Mouse (Mus musculus) gastrocnemius, postnatal 25 days (tissue): ENCODE data around the gene Fam214b. TPM values are rescaled to one million over a fixed set of nuclear protein-coding genes. Genes with fewer than 3 reads are reported as not detected.

Experiments used
- DNase-seq: peaks from one replicate; pipeline ENCODE4 v3.0.0; 2022
- total RNA-seq, 2 experiments: library from RNA; stranded (reverse); gene quantifications; 1 replicate in 1 of 2; 2 replicates in 1 of 2; pipeline ENCODE4 v1.2.3; 2021

Fam214b gene
- total RNA-seq, 2 experiments from 2014 or later: 18.7 to 33.5 TPM

GRCm38 (mm10) chr4:43010161-43011038 is 35.6 kb downstream of the Fam214b start, which contains the start of gene Fancg:
Gene Fancg, minus strand, starts transcription at chr4:43010506.
- DNase-seq: peak; percentile 81

DNA sequence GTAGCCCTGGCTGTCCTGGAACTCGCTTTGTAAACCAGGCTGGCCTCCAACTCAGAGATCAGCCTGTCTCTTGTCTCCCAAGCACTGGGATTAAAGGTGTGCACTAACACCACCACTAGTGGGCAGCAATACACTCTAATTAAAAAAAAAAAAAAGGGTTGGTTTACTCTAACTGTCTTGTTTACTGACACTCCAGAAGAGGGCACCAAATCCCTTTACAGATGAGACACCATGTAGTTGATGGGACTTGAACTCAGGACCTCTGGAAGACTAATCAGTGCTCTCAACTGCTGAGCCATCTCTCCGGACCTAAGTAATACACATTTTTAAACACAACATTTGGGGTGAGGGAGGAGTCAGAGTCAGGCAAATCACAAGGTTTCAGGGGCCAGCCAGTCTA is 40.3 kb downstream of the Fam214b start:
- DNase-seq: no peak

DNA sequence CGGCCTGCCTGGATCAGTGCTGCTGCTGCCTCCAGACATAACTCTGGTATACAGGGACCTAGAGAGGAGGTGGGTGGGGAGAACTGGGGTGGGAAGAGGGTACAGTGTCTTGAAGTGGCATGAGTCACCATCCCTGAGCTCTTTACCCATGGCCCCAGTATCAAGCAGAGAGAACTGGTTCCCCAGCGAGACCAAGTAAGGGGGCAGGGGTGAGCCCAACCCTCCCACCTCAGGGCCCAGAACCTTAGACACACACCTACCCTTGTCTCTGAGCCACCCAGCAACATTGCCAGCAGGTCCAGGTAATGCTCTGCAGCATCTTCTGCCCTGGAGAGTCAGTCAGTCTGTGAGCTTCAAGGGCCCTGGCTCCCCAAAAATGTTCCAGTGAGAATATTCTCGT is 41.1 kb downstream of the Fam214b start:
- DNase-seq: no peak

GRCm38 (mm10) chr4:43002756-43003439 is 43.1 kb downstream of the Fam214b start:
- DNase-seq: no peak

DNA sequence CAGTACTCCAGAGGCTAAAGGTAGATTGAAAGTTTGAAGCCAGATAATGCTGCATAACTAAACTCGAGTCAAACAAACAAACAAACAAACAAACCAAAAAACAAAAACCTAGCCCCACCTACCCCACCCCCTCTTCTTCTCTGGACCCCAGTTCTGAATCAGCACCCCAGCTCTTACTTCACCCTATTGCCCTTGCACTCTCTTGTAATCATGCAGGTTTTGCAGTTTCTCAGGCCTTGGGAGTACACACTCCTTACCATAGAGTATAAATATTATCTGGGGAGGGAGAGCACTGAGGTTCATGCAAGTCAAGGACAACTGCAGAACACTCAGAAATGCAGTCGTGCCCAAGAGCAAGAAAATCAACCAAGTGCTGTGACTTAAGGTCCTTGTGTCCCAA is 44.7 kb downstream of the Fam214b start:
- DNase-seq: no peak

DNA sequence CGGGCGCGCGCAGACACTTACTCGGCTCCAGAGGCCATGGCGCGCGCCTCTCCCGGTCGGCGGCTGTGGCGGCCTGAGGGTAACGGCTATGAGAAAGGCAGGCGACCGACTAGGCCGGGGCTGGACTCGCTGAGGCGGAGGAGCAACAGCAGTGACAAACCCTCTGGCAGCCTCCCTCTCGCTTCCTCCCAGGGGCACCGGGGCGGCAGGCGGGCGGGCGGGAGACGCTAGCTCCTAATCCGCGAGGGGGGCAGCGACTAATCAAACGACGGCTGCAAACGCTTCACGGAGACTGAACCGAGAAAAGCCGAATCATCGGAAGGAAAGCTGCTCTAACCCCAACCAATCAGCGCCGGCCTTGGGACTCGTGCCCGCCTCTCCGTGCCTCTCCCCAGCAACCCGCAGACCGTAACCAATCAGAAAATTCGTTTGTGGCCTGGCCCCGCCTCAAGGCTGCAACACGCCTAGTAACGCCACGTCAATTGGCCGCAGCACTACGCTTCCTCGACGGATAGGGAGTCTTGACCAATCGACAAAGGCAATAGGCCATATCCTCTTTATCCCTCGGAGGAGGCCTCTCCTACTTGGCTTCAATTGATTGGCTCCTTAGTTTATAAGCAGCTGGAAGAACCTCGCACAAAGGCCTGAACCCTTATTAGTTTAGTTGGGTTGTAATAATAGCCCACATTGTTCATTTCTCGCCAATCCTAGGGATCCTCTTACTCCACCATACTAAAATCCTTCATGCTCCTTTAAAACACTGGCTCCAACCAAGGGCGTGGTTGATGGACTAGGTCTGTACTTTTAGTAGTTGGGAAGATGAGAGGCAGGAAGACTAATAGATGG is 45.7 kb downstream of the Fam214b start, which contains the start of gene Vcp:
Vcp (minus strand) TSS at position 367 of the 846 bp plus-strand sequence.
- DNase-seq: peak; percentile 99

GRCm38 (mm10) chr4:42999451-43000140 is 46.4 kb downstream of the Fam214b start:
- peak; percentile 81 for DNase-seq

DNA sequence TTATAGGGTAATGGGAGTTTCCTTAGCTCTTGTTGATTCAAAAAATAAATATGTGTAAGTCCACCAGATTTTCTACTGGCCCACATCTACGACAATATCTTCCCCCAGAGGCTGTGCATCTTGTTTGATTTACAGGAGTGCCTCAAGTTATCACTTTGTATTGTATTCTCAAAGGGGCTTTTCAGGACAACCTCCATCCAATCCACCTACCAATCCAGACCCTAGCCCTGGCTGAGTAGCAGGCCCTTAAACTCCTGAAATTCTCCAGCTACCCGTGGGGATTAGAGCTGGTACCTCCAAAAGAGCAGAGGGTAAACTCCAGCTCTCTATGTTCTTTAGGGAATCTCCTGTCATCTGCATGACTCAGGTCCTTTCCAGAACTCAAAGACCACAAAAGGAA is 48.0 kb downstream of the Fam214b start:
- no peak for DNase-seq

DNA sequence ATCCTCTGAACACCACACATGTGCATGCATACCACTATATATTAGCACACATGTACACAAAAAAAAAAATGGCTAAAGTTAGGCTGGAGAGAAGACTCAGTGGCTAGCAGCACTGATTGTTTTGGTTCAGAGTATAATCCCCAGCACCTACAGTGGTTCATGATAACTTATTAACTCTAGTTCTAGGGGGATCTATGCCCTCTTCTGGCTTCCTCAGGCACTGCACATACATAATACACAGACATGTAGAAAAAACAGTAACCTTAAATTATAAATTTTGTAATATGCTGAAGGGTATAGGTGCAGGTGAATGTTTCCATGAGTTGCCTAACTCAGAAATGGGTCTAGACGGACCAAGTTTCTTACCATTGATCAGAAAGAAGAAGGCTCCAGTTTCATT is 57.7 kb downstream of the Fam214b start:
- DNase-seq: no peak

Other genes starting within 250 kb of the Fam214b start
- not detected for gene Fam205a1, start 192.3 kb downstream of the Fam214b start, total RNA-seq
- not detected for gene Gm12394, start 189.4 kb downstream of the Fam214b start, total RNA-seq
- gene Fam205c, start 172.0 kb downstream of the Fam214b start, total RNA-seq: 1 to 10 TPM in 1 of 2 experiments, under 1 TPM in 1; 0.90 to 1.2 TPM
- 1 to 10 TPM in 1 of 2 experiments, under 1 TPM in 1; 0.64 to 1.5 TPM for gene Phf24, start 129.6 kb downstream of the Fam214b start, total RNA-seq
- 100 to 1,000 TPM; 143 to 183 TPM for gene Dnajb5, start 96.4 kb downstream of the Fam214b start, total RNA-seq
- gene 1700022I11Rik, start 76.6 kb downstream of the Fam214b start, total RNA-seq: not detected
- 100 to 1,000 TPM; 219 to 236 TPM for gene Vcp, start 45.7 kb downstream of the Fam214b start, total RNA-seq
- 1 to 10 TPM; 1.0 to 2.4 TPM for gene Fancg, start 35.7 kb downstream of the Fam214b start, total RNA-seq
- 1 to 10 TPM; 6.7 to 7.5 TPM for gene Pigo, start 20.4 kb downstream of the Fam214b start, total RNA-seq
- 10 to 100 TPM; 88.2 to 98.5 TPM for gene Stoml2, start 14.5 kb downstream of the Fam214b start, total RNA-seq
- gene Unc13b, start 12.7 kb upstream of the Fam214b start, total RNA-seq: 1 to 10 TPM; 2.9 to 3.0 TPM
- gene Atp8b5, start 220.9 kb upstream of the Fam214b start, total RNA-seq: not detected